Comparison of ENCODE assay signal across 17 mouse cellular contexts in the genomic region with DNA sequence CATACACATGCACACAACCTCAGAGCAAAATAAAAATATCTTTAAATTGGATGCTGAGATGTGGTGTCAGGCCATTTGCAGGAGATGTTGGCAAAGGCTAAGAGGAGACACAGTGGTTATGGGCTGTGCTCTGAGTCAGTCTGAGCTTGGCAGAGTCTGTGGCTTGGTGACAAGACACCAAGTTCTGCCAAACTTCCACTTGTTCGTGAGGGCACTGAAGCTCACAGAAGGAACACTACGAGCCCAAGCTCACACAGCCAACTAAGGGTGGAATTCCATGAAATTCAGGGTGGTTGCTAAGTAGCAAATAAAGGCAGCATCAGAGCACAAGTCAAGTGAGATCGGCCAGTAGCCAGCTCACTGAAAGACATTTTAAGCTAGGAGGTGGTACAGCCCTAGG.
DNase-seq lines count a peak whose midpoint lies in the region; ATAC-seq and TF ChIP-seq lines count a peak whose summit lies in the region.
"Had no signal": no experiment of that assay in that cellular context is flagged by ENCODE, and none has a peak within 500 bp of the region (broad histone marks: within the 10 kb centered on the region; RNA-seq: fewer than 3 reads in every experiment).

No protein-coding gene starts in this region.

- H3K27ac ChIP-seq in forebrain, postnatal 0 days (ENCODE audit: low read depth, low read length): no peak overlapping the region
- H3K27ac ChIP-seq in forebrain, embryonic 13.5 days: no peak overlapping the region
- no peak overlapping the region for H3K27ac ChIP-seq in hindbrain, embryonic 13.5 days
- H3K27ac ChIP-seq in hindbrain, embryonic 10.5 days: no peak overlapping the region
- no peak overlapping the region for H3K27ac ChIP-seq in neural tube, embryonic 13.5 days (replicated peaks)
- no peak overlapping the region for H3K27ac ChIP-seq in neural tube, embryonic 15.5 days (replicated peaks)
- H3K27ac ChIP-seq: embryonic facial prominence, embryonic 10.5 days; heart, adult 2 months had no signal

- no peaks in the 10 kb centered on the region for H3K9me3 ChIP-seq in forebrain, postnatal 0 days (ENCODE audit: low read length)
- no peaks in the 10 kb centered on the region for H3K9me3 ChIP-seq in forebrain, embryonic 13.5 days (replicated peaks)
- H3K9me3 ChIP-seq in hindbrain, embryonic 13.5 days: no peaks in the 10 kb centered on the region
- no peaks in the 10 kb centered on the region for H3K9me3 ChIP-seq in hindbrain, embryonic 10.5 days
- H3K9me3 ChIP-seq in neural tube, embryonic 13.5 days: no peaks in the 10 kb centered on the region
- no peaks in the 10 kb centered on the region for H3K9me3 ChIP-seq in neural tube, embryonic 15.5 days (replicated peaks)
- H3K9me3 ChIP-seq: embryonic facial prominence, embryonic 10.5 days had no signal

- H3K9ac ChIP-seq in forebrain, postnatal 0 days: no peak overlapping the region
- H3K9ac ChIP-seq in forebrain, embryonic 13.5 days: no peak overlapping the region
- H3K9ac ChIP-seq in hindbrain, embryonic 13.5 days: no peak overlapping the region
- H3K9ac ChIP-seq in neural tube, embryonic 13.5 days: no peak overlapping the region
- H3K9ac ChIP-seq in neural tube, embryonic 15.5 days (replicated peaks): no peak overlapping the region

- WGBS in forebrain, postnatal 0 days: 57% methylated on average over 3 of the region's 3 CpGs
- 70% methylated on average over 3 of the region's 3 CpGs for WGBS in forebrain, embryonic 13.5 days
- WGBS in hindbrain, embryonic 13.5 days: 52% methylated on average over 3 of the region's 3 CpGs
- WGBS in hindbrain, embryonic 10.5 days: 48% methylated on average over 3 of the region's 3 CpGs
- 58% methylated on average over 3 of the region's 3 CpGs for WGBS in neural tube, embryonic 13.5 days
- WGBS in neural tube, embryonic 15.5 days: 55% methylated on average over 3 of the region's 3 CpGs

- no peaks in the 10 kb centered on the region for H3K36me3 ChIP-seq in forebrain, postnatal 0 days (ENCODE audit: insufficient read depth)
- no peaks in the 10 kb centered on the region for H3K36me3 ChIP-seq in forebrain, embryonic 13.5 days (ENCODE audit: poor library complexity, severe bottlenecking)
- H3K36me3 ChIP-seq in hindbrain, embryonic 13.5 days: no peaks in the 10 kb centered on the region
- H3K36me3 ChIP-seq in hindbrain, embryonic 10.5 days: no peaks in the 10 kb centered on the region
- H3K36me3 ChIP-seq in neural tube, embryonic 13.5 days: no peaks in the 10 kb centered on the region
- no peaks in the 10 kb centered on the region for H3K36me3 ChIP-seq in neural tube, embryonic 15.5 days
- H3K36me3 ChIP-seq: embryonic facial prominence, embryonic 10.5 days had no signal

- H3K27me3 ChIP-seq in forebrain, postnatal 0 days (ENCODE audit: insufficient read depth, low read length): no peaks in the 10 kb centered on the region; the same call in 1 of the 2 replicates
- 0 out of 2 replicates have a peak, but pooled peaks cover 17% of the 10 kb centered on the region for H3K27me3 ChIP-seq in forebrain, embryonic 13.5 days
- H3K27me3 ChIP-seq in hindbrain, embryonic 13.5 days: 0 out of 2 replicates have a peak, but pooled peaks cover 10% of the 10 kb centered on the region
- no peaks in the 10 kb centered on the region for H3K27me3 ChIP-seq in hindbrain, embryonic 10.5 days (ENCODE audit: insufficient read depth, poor library complexity, severe bottlenecking)
- H3K27me3 ChIP-seq in neural tube, embryonic 13.5 days: 0 out of 2 replicates have a peak, but pooled peaks cover 2% of the 10 kb centered on the region
- peaks cover 7% of the 10 kb centered on the region; the same call in 1 of the 2 replicates for H3K27me3 ChIP-seq in neural tube, embryonic 15.5 days (replicated peaks)
- H3K27me3 ChIP-seq: CH12.LX had no signal

- peak; percentile 22 for DNase-seq in forebrain, postnatal 0 days
- DNase-seq in hindbrain, embryonic 10.5 days (ENCODE audit: low spot score): no peak
- peak; percentile 21 to 26 for DNase-seq in cerebellum, postnatal 14 days
- no peak for DNase-seq in spleen, postnatal 14 days (ENCODE audit: low spot score in 2 of 2)
- DNase-seq: adrenal gland, adult 8-10 months; kidney, postnatal 4 days; liver; lung, adult 18-20 months; spleen, adult 18-20 months had no signal

- ATAC-seq in forebrain, postnatal 0 days: 0 out of 2 replicates have a peak, but pooled peaks have one; percentile 25
- no peak for ATAC-seq in forebrain, embryonic 13.5 days
- peak; percentile 43; the same call in 1 of the 2 replicates for ATAC-seq in hindbrain, embryonic 13.5 days (ENCODE audit: low FRiP score)
- 0 out of 2 replicates have a peak, but pooled peaks have one; percentile 11 for ATAC-seq in neural tube, embryonic 13.5 days (ENCODE audit: low read depth)
- ATAC-seq in neural tube, embryonic 15.5 days (ENCODE audit: low FRiP score): no peak
- ATAC-seq: forebrain, embryonic 14.5 days had no signal

- no peak overlapping the region for H3K4me3 ChIP-seq in forebrain, postnatal 0 days (ENCODE audit: low read depth, low read length)
- H3K4me3 ChIP-seq in forebrain, embryonic 13.5 days: no peak overlapping the region
- no peak overlapping the region for H3K4me3 ChIP-seq in hindbrain, embryonic 13.5 days
- H3K4me3 ChIP-seq in hindbrain, embryonic 10.5 days: no peak overlapping the region
- H3K4me3 ChIP-seq in neural tube, embryonic 13.5 days: no peak overlapping the region
- no peak overlapping the region for H3K4me3 ChIP-seq in neural tube, embryonic 15.5 days (replicated peaks)
- H3K4me3 ChIP-seq: embryonic facial prominence, embryonic 10.5 days; heart, adult 2 months had no signal

- no peak for TF ChIP-seq CTCF in forebrain, postnatal 0 days (IDR thresholded peaks at IDR 0.05; ENCODE audit: low read depth)

- H3K4me2 ChIP-seq in forebrain, postnatal 0 days (ENCODE audit: low read depth): no peak overlapping the region
- no peak overlapping the region for H3K4me2 ChIP-seq in forebrain, embryonic 13.5 days
- no peak overlapping the region for H3K4me2 ChIP-seq in hindbrain, embryonic 13.5 days
- no peak overlapping the region for H3K4me2 ChIP-seq in neural tube, embryonic 13.5 days
- H3K4me2 ChIP-seq in neural tube, embryonic 15.5 days: no peak overlapping the region

- no peaks in the 10 kb centered on the region for H3K4me1 ChIP-seq in forebrain, postnatal 0 days (ENCODE audit: insufficient read depth)
- 0 out of 2 replicates have a peak, but pooled peaks cover 1% of the 10 kb centered on the region for H3K4me1 ChIP-seq in forebrain, embryonic 13.5 days
- peaks cover 6% of the 10 kb centered on the region; the same call in 1 of the 2 replicates for H3K4me1 ChIP-seq in hindbrain, embryonic 13.5 days (replicated peaks)
- H3K4me1 ChIP-seq in hindbrain, embryonic 10.5 days (replicated peaks): 0 out of 2 replicates have a peak, but pooled peaks cover 2% of the 10 kb centered on the region
- H3K4me1 ChIP-seq in neural tube, embryonic 13.5 days (replicated peaks): peaks cover 4% of the 10 kb centered on the region; the same call in 1 of the 2 replicates
- H3K4me1 ChIP-seq in neural tube, embryonic 15.5 days: 0 out of 2 replicates have a peak, but pooled peaks cover 5% of the 10 kb centered on the region

Comparison
In these comparisons a context has a peak if more than half of its experiments do, and no peak if none do; other contexts are left out.
1. ATAC-seq: peak in forebrain, postnatal 0 days (single experiment), hindbrain, embryonic 13.5 days (single experiment) and neural tube, embryonic 13.5 days (single experiment); none in forebrain, embryonic 13.5 days (single experiment) and neural tube, embryonic 15.5 days (single experiment).
2. DNase-seq: peak in forebrain, postnatal 0 days (single experiment) and cerebellum, postnatal 14 days (2 of 2); none in hindbrain, embryonic 10.5 days (single experiment) and spleen, postnatal 14 days (0 of 2).